Mouse (Mus musculus) CD4-positive naive resting alpha-beta T cell, adult 76 days (primary cell): ENCODE measurements around the gene Ints14. TPM values are rescaled to one million over a fixed set of nuclear protein-coding genes. Genes with fewer than 3 reads are reported as not detected.

Experiments used
- total RNA-seq: library from RNA; stranded (reverse); gene quantifications from one replicate; pipeline ENCODE4 v1.2.4, GENCODE M21; 2023

Gene Ints14
- 33.9 TPM for total RNA-seq

GRCm38 (mm10) chr9:64960117-64960977 is at the start of gene Ints14:
Gene Ints14 (plus strand): TSS chr9:64960905.

GRCm38 (mm10) chr9:64951161-64951657 is 9.5 kb upstream of the Ints14 start, which contains the start of gene Slc24a1:
Gene Slc24a1 (minus strand): TSS chr9:64951607.

DNA sequence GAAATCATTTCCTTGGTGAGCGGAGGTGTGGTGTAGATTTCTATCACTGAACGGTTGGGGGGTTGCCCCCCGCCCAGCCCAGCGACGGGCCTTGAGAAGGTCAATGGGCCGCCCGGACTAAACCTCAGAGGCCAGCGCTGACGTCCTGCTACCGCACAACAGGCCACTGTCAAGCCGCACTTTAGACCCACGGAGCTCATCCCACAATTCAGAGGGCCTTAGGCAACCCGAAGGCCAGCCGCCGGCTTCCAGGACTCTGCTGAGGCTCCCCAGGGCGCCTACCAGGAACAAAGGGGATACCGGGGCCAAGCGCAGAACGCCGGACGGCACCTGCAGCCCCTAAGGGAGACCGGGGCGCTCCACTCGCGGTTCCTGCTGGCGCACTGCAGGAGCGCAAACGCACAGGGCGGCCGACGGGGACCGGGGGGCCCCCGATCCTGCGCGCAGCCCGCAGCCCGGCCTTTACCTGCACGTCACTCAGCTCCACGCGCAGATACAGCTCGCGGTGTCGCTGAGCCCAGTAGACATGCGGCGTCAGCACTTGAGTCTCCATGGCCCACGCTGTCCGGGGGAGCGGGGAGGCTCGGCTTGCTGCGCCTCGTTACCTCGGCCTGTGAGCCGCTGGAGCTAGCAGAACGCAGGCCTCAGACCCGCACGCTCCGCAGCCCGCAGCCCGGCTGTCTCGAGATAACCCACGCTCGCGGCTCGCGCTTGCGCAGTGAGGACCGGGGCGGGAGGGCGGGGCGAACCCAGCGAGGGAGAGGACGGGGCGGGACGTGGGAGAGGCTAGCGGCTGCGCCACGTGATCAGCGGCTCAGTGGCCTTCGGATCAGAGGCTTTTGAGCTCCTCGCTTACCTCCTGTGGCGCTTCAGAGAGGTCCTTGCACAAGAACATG is 60.5 kb downstream of the Ints14 start, which contains the start of gene Hacd3:
TSS of gene Hacd3 (minus strand) at position 703 of the 896 bp plus-strand sequence.

DNA sequence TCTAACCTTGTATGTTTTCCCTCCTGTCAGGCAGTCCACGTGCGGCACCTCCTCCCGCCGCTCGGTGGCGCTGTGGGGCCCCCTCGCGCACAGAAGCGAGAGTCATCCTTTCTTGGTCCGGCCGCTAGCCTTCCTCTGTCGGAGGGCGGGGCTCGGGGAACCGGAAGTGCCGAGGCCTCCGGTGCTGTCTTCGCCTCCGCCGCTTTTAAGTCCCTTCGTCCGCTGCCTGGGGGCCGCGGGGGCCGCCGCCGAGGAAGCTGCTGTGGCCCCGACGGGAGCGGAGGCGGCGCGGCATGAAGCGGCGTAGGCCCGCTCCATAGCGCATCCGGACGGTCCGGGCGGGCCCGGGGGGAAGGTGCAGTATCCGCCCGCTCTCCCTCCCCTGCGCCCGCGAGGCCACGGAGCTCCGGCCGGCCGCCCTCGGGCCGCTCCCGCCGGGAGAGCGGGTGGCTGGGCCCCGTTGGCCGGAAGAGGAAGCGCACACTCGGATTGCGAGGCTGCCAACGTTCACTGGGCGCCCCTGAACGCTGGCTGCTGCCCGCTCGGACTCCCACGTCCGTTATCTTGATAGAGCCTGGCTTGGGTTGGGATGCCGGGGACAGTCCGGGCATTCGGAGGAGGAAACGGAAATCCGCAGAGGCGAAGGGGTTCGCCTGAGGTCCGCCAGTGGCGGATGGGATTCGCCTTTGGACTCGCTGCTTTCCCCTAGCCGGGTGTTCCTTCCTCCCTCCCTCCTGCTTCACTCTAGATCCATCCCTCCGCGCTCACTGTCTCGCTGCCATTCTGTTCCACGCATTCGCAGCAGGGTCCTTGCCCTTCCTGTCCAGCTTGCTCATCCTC is 71.8 kb downstream of the Ints14 start, which contains the start of gene Dpp8:
TSS of gene Dpp8 (plus strand) at position 146 of the 840 bp plus-strand sequence.

Other genes with a start within 250 kb of the Ints14 start
- 109 TPM for gene Rab11a, start 223.1 kb upstream of the Ints14 start, total RNA-seq
- 180 TPM for gene Dennd4a, start 149.6 kb upstream of the Ints14 start, total RNA-seq
- not detected for gene Slc24a1, start 9.3 kb upstream of the Ints14 start, total RNA-seq
- gene Hacd3, start 60.8 kb downstream of the Ints14 start, total RNA-seq, result 40.7 TPM
- 68.2 TPM for gene Dpp8, start 71.5 kb downstream of the Ints14 start, total RNA-seq
- not detected for gene Igdcc4, start 140.6 kb downstream of the Ints14 start, total RNA-seq
- not detected for gene Igdcc3, start 180.3 kb downstream of the Ints14 start, total RNA-seq
- 5.6 TPM for gene Parp16, start 234.4 kb downstream of the Ints14 start, total RNA-seq